In the genomic region with DNA sequence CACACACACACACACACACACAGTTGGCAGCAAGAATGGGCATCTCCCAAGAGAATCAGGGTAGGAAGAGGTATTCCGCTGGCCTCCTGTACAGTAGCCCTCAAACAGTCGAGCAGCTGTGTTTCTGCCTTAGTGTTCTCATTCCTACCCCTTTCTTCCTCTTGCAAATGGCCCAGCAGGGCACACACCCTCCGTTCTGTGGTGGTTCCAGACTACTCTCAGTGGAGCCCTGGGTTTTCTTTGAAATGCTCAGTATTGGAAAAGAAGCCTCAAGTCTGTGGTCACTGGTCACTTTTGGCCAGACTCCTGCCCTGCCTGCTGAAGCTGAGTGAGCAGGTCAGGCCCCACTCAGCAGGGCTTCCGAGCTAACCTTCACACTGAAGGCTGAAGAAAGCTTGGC, we compare ENCODE assay signal across 14 mouse cellular contexts.
"Had no signal": no experiment of that assay in that cellular context is flagged by ENCODE, and none has a peak within 500 bp of the region (broad histone marks: within the 10 kb centered on the region; RNA-seq: fewer than 3 reads in every experiment).

No protein-coding gene starts in this region.

- H3K9ac ChIP-seq: liver, embryonic 13.5 days; liver, postnatal 0 days; lung, embryonic 15.5 days; midbrain, embryonic 13.5 days; neural tube, embryonic 15.5 days had no signal

- H3K4me2 ChIP-seq: liver, embryonic 13.5 days; lung, embryonic 15.5 days; midbrain, embryonic 13.5 days; neural tube, embryonic 15.5 days had no signal

- H3K36me3 ChIP-seq: liver, embryonic 13.5 days; lung, embryonic 15.5 days; midbrain, embryonic 13.5 days; neural tube, embryonic 15.5 days had no signal

- ATAC-seq: liver, postnatal 0 days; midbrain, embryonic 13.5 days had no signal

- H3K27ac ChIP-seq: left cerebral cortex, adult 2 months; liver, embryonic 13.5 days; lung, embryonic 15.5 days; midbrain, embryonic 13.5 days; neural tube, embryonic 15.5 days had no signal

- H3K27me3 ChIP-seq: lung, embryonic 15.5 days had no signal

- DNase-seq: kidney, adult 8-10 months; kidney, postnatal 4 days; liver; liver, embryonic 13.5 days; liver, postnatal 0 days; lung, postnatal 14 days; spleen, adult 18-20 months; thymus, adult 18-20 months; thymus, postnatal 25 days had no signal

- H3K9me3 ChIP-seq: liver, embryonic 13.5 days; lung, embryonic 15.5 days; midbrain, embryonic 13.5 days; neural tube, embryonic 15.5 days had no signal

- H3K4me3 ChIP-seq: left cerebral cortex, adult 2 months; liver, embryonic 13.5 days; lung, embryonic 15.5 days; midbrain, embryonic 13.5 days; myocyte; neural tube, embryonic 15.5 days had no signal
